Mouse (Mus musculus): ENCODE results near the gene Ropn1l. TPM values are rescaled to one million over a fixed set of nuclear protein-coding genes. Genes with fewer than 3 reads are reported as not detected.
A peak's percentile ranks its signal among the peaks of the same experiment; 100 is the strongest.

Ropn1l gene
- total and polyA plus RNA-seq, 2 experiments from 2014 or later = 0.73 to 3.4 TPM

DNA sequence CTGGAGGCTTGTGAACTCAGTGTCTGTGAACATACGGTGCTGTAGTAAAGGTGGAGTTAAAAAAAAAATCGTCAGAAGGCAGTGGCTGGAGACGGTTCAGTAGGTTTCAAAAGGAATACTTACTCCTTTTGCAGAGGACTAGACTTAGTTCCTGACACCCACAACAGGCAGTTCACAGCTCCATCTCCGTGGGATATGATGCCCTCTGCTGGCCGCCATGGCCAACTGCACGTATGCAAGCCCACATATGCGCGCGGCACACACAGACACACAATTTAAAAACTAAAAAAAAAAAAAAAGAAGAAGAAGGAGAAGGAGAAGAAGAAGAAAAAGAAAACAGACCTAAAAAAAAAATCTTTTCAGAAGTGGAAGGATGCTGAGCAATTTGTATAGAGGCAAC is 34.5 kb downstream of the Ropn1l start:
- H3K9ac ChIP-seq (replicated peaks; ENCODE audit: low read length) = no peak overlapping the region
- 37% methylated on average over 9 of the region's 9 CpGs for WGBS
- H3K4me3 ChIP-seq (ENCODE audit: low read length) = no peak overlapping the region
- DNase-seq (ENCODE audit: low spot score) = peak; percentile 41
- H3K27me3 ChIP-seq (ENCODE audit: insufficient read depth, low read length) = no peaks in the 10 kb centered on the region
- peak; percentile 60 for TF ChIP-seq CTCF (IDR thresholded peaks at IDR 0.05; ENCODE audit: low read depth)
- no peaks in the 10 kb centered on the region for H3K36me3 ChIP-seq (ENCODE audit: insufficient read depth, low read length)
- H3K4me2 ChIP-seq (ENCODE audit: low read depth, low read length) = no peak overlapping the region
- no peak overlapping the region for H3K27ac ChIP-seq
- H3K4me1 ChIP-seq (ENCODE audit: insufficient read depth, low read length) = no peaks in the 10 kb centered on the region
- H3K9me3 ChIP-seq (ENCODE audit: low read length) = no peaks in the 10 kb centered on the region
- no peak for ATAC-seq

DNA sequence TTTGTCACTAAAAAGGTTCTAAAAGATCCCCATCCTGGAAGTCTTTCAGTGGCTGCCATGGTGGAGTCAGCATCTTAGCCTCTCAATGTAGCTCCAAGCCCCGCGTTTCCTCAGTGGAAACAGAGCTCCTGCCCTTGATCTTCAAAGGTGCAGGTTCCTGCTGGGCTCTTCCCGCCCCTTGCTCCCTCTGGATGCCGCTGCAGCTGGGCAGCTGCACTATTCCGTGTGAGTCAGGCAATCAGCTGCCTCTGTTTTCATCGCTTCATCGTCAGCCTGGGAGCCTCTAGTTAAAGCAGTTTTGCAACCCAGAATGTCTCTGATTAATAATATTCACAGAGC is 34.9 kb downstream of the Ropn1l start:
- Histone ChIP-seq H3K27ac (peak overlapping the region; percentile 26; the same call in 1 of the 2 replicates), H3K36me3 (ENCODE audit: insufficient read depth, low read length) (no peaks in the 10 kb centered on the region), H3K4me1 (ENCODE audit: insufficient read depth, low read length) (no peaks in the 10 kb centered on the region), H3K27me3 (ENCODE audit: insufficient read depth, low read length) (no peaks in the 10 kb centered on the region), H3K9ac (replicated peaks; ENCODE audit: low read length) (no peak overlapping the region), H3K4me2 (ENCODE audit: low read depth, low read length) (no peak overlapping the region), H3K9me3 (ENCODE audit: low read length) (no peaks in the 10 kb centered on the region), H3K4me3 (ENCODE audit: low read length) (no peak overlapping the region)
- TF ChIP-seq CTCF (IDR thresholded peaks at IDR 0.05; ENCODE audit: low read depth) = no peak
- 19% methylated on average over 7 of the region's 7 CpGs for WGBS
- ATAC-seq = no peak
- DNase-seq (ENCODE audit: low spot score) = no peak

DNA sequence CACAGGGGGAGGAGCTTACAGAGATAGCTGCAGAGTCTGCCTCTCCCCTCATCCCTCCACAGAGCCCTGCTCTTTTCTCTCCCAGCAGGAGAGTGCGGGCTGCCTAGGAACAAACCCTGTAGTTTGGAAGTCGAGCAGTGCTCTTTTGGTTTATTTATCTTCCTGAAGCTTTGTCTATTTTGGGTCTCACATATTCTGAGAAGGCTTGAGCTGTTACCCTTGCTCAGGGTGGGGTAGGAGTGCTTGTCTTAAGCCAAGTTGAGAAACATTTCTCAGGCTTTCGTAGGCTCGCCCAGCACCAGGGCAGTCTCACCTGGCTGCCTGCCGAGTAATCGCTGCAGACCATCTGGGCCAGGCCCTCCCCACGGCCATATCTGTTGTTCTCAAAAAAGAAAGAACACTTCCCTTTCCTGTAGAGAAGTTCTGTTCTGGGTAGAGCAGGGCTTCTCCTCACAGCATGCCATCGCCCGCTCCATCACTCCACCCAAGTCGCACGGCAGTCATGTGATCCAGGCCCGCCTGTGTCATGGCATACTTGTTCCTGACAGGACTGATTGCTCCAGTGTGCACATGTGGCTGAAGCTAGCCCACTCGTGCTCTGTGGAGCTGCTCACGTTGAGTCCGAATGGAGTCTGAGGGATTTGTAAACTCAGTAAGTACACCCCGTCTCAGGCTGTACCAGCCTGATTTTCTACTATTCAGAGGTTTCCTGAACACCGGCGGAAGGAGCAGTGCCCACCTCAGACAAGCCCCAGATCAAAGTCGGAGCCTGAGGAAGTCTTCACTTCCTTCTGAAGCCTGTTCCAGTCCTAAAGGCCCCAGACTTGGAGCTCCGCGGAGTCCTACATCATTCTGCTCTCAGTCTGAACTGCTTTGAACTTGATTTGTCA is 35.5 kb downstream of the Ropn1l start:
- H3K4me3 ChIP-seq (ENCODE audit: low read length) = no peak overlapping the region
- 0 out of 2 replicates have a peak overlapping the region, but pooled peaks have one; percentile 5 for H3K4me2 ChIP-seq (ENCODE audit: low read depth, low read length)
- H3K36me3 ChIP-seq (ENCODE audit: insufficient read depth, low read length) = no peaks in the 10 kb centered on the region
- H3K27me3 ChIP-seq (ENCODE audit: insufficient read depth, low read length) = no peaks in the 10 kb centered on the region
- H3K9ac ChIP-seq (replicated peaks; ENCODE audit: low read length) = no peak overlapping the region
- no peak for DNase-seq (ENCODE audit: low spot score)
- H3K9me3 ChIP-seq (ENCODE audit: low read length) = no peaks in the 10 kb centered on the region
- no peaks in the 10 kb centered on the region for H3K4me1 ChIP-seq (ENCODE audit: insufficient read depth, low read length)
- WGBS = 51% methylated on average over 21 of the region's 21 CpGs
- no peak for TF ChIP-seq CTCF (IDR thresholded peaks at IDR 0.05; ENCODE audit: low read depth)
- ATAC-seq = peak; percentile 46
- H3K27ac ChIP-seq = peak overlapping the region; percentile 26; the same call in 1 of the 2 replicates

DNA sequence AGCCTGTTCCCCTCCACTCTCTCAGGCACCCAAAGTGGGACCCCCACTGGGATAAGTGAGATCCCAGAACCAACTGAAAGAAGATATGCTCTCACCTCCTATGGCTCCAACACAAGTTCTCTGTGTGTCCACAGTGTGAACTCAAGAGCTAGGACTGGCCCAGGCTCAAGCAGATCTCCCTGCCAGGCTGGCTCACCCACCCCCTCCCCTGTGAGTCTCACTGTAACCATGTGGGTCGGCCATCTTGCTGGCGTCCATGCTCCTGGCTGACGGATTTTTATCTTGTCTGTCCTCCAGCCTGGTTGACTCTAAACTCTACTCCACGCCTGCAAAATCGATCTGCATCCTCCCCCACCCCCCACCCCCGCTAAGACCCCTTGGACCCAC is 36.1 kb downstream of the Ropn1l start:
- H3K4me2 ChIP-seq (ENCODE audit: low read depth, low read length) = 0 out of 2 replicates have a peak overlapping the region, but pooled peaks have one; percentile 5
- H3K4me3 ChIP-seq (ENCODE audit: low read length) = no peak overlapping the region
- H3K9ac ChIP-seq (replicated peaks; ENCODE audit: low read length) = no peak overlapping the region
- ATAC-seq = peak; percentile 55
- no peak for TF ChIP-seq CTCF (IDR thresholded peaks at IDR 0.05; ENCODE audit: low read depth)
- WGBS = 62% methylated on average over 6 of the region's 6 CpGs
- H3K4me1 ChIP-seq (ENCODE audit: insufficient read depth, low read length) = no peaks in the 10 kb centered on the region
- H3K27ac ChIP-seq = peak overlapping the region; percentile 26; the same call in 1 of the 2 replicates
- DNase-seq (ENCODE audit: low spot score) = no peak
- H3K36me3 ChIP-seq (ENCODE audit: insufficient read depth, low read length) = no peaks in the 10 kb centered on the region
- no peaks in the 10 kb centered on the region for H3K9me3 ChIP-seq (ENCODE audit: low read length)
- no peaks in the 10 kb centered on the region for H3K27me3 ChIP-seq (ENCODE audit: insufficient read depth, low read length)

DNA sequence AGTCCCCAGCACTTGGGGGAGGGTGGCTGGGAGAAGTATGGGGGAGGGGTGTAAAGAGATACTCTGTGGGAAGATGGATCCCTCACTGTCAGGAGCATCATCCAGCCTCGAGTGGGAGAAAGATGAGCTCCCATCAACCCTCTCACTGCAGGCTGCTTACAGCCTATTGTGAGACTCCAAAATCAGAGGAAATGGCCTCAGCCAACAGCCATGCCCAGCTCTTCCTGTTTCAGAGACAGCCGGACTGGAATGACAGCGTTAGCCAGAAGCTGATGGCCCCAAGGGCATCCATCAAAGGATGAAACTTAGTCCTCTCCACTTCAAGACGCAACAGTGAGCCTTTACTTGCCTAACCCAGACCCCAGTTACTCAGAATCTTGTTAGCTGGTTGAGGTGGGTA is 38.4 kb downstream of the Ropn1l start:
- Histone ChIP-seq H3K4me3 (ENCODE audit: low read length) (no peak overlapping the region), H3K27ac (no peak overlapping the region), H3K36me3 (ENCODE audit: insufficient read depth, low read length) (no peaks in the 10 kb centered on the region), H3K4me1 (ENCODE audit: insufficient read depth, low read length) (no peaks in the 10 kb centered on the region), H3K27me3 (ENCODE audit: insufficient read depth, low read length) (no peaks in the 10 kb centered on the region), H3K4me2 (ENCODE audit: low read depth, low read length) (no peak overlapping the region), H3K9ac (replicated peaks; ENCODE audit: low read length) (no peak overlapping the region), H3K9me3 (ENCODE audit: low read length) (no peaks in the 10 kb centered on the region)
- WGBS = 57% methylated on average over 4 of the region's 4 CpGs
- no peak for DNase-seq (ENCODE audit: low spot score)
- no peak for TF ChIP-seq CTCF (IDR thresholded peaks at IDR 0.05; ENCODE audit: low read depth)
- no peak for ATAC-seq

DNA sequence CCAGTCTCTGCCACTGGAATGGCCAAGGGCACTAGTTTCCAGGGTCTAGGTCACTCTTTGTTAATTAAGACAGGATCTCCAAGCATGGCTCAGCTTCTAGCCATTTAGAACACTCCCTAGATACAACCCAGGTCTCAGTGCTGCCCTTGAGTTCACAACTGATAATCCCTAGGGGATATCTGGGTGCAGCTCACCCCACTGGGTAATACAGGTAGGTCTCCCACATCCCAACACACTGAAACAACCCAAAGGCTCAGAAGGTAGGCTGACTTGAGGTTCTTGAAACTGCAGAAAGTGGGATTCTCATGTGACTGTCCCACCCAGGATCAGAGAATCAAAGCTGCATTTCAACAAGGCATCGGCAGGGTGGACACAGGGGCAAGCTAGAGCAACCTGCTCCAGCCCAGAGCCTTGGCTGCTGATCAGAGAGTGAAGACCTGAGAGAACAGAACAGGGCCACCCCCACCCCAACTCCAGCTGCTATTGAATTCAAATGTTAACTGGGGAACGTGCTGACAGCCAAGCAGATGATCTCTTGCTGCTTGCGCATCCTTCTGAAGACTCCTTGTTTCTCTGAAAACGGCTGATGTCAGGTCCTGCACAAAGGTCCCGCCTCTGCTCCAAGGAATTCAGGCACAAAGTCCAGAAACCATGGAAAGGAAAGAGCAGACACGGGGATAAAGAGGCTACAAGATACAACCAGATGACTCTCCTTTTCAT is 39.2 kb downstream of the Ropn1l start:
- Histone ChIP-seq H3K36me3 (ENCODE audit: insufficient read depth, low read length) (no peaks in the 10 kb centered on the region), H3K9me3 (ENCODE audit: low read length) (no peaks in the 10 kb centered on the region), H3K4me3 (ENCODE audit: low read length) (no peak overlapping the region), H3K4me2 (ENCODE audit: low read depth, low read length) (no peak overlapping the region), H3K4me1 (ENCODE audit: insufficient read depth, low read length) (no peaks in the 10 kb centered on the region), H3K9ac (replicated peaks; ENCODE audit: low read length) (no peak overlapping the region), H3K27me3 (ENCODE audit: insufficient read depth, low read length) (no peaks in the 10 kb centered on the region), H3K27ac (no peak overlapping the region)
- ATAC-seq (no peak), DNase-seq (ENCODE audit: low spot score) (no peak)
- no peak for TF ChIP-seq CTCF (IDR thresholded peaks at IDR 0.05; ENCODE audit: low read depth)
- 35% methylated on average over 6 of the region's 6 CpGs for WGBS

All from hindbrain, postnatal 0 days (tissue).